Mouse (Mus musculus): ENCODE measurements around the gene Kcnk1. TPM values are rescaled to one million over a fixed set of nuclear protein-coding genes. Genes with fewer than 3 reads are reported as not detected.

The Kcnk1 gene
- polyA plus RNA-seq, 1 experiment = not detected

DNA sequence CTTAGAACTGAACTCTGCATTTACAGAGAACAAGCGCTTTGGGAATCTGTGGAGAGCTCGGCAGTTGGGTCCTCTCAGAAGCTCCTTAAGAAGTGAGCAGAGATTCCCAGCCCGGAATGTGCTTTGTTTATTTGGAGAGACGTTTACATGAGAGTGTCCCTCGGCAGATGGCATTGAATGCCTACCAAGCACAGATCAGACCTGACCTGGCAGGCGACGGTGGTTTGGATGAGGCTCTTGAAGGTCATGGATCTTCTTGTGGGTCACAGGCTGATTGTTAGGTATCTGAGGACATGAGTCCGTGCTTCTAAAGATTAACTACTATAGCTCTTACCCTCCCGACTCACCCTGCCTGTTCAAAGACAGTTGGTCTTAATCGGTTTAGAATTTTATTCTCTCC is 67.9 kb downstream of the Kcnk1 start:
- no peaks in the 10 kb centered on the region for H3K79me2 ChIP-seq (ENCODE audit: control insufficient read depth, insufficient read depth)
- H3K79me3 ChIP-seq (ENCODE audit: low read depth) = no peaks in the 10 kb centered on the region
- H3ac ChIP-seq (ENCODE audit: control insufficient read depth, insufficient read length, low read depth) = no peak overlapping the region
- TF ChIP-seq MAX (IDR thresholded peaks at IDR 0.05) (no peak), CEBPB (IDR thresholded peaks at IDR 0.05; ENCODE audit: low read depth) (no peak), MYOD1 (IDR thresholded peaks at IDR 0.05; ENCODE audit: control insufficient read depth, insufficient read length, low read depth) (no peak), MYOG (IDR thresholded peaks at IDR 0.05; ENCODE audit: control insufficient read depth, extremely low read depth, insufficient read length) (no peak), FOSL1 (IDR thresholded peaks at IDR 0.05; ENCODE audit: insufficient read depth, low read length, poor library complexity, severe bottlenecking) (no peak), CTCF (IDR thresholded peaks at IDR 0.05; ENCODE audit: control insufficient read depth, insufficient read depth, insufficient read length) (no peak), USF1 (IDR thresholded peaks at IDR 0.05; ENCODE audit: low read depth) (no peak)
- no peaks in the 10 kb centered on the region for H3K36me3 ChIP-seq (ENCODE audit: control insufficient read depth, insufficient read depth)
- H3K4me3 ChIP-seq (ENCODE audit: insufficient read depth, poor library complexity, severe bottlenecking) = no peak overlapping the region
- H3K27me3 ChIP-seq (ENCODE audit: control insufficient read depth, insufficient read depth, insufficient read length) = no peaks in the 10 kb centered on the region

- TF ChIP-seq MYOG (IDR thresholded peaks at IDR 0.05; ENCODE audit: control insufficient read depth, extremely low read depth, insufficient read length) = no peak
- Histone ChIP-seq H3K36me3 (ENCODE audit: control insufficient read depth, insufficient read depth) (no peaks in the 10 kb centered on the region), H3K79me2 (ENCODE audit: control insufficient read depth, insufficient read depth) (no peaks in the 10 kb centered on the region), H3K4me3 (ENCODE audit: insufficient read depth, poor library complexity, severe bottlenecking) (no peak overlapping the region), H3K27me3 (ENCODE audit: control insufficient read depth, insufficient read depth, insufficient read length) (no peaks in the 10 kb centered on the region), H3ac (ENCODE audit: control insufficient read depth, insufficient read length, low read depth) (no peak overlapping the region), H3K79me3 (ENCODE audit: low read depth) (no peaks in the 10 kb centered on the region)
Measured at GRCm38 (mm10) chr8:126063832-126064409, 69.0 kb downstream of the Kcnk1 start.

GRCm38 (mm10) chr8:126064587-126065145 is 69.7 kb downstream of the Kcnk1 start:
- Histone ChIP-seq H3ac (ENCODE audit: control insufficient read depth, insufficient read length, low read depth) (no peak overlapping the region), H3K79me3 (ENCODE audit: low read depth) (no peaks in the 10 kb centered on the region), H3K4me3 (ENCODE audit: insufficient read depth, poor library complexity, severe bottlenecking) (no peak overlapping the region), H3K27me3 (ENCODE audit: control insufficient read depth, insufficient read depth, insufficient read length) (no peaks in the 10 kb centered on the region), H3K79me2 (ENCODE audit: control insufficient read depth, insufficient read depth) (no peaks in the 10 kb centered on the region), H3K36me3 (ENCODE audit: control insufficient read depth, insufficient read depth) (no peaks in the 10 kb centered on the region)
- TF ChIP-seq CEBPB (IDR thresholded peaks at IDR 0.05; ENCODE audit: low read depth) (no peak), USF1 (IDR thresholded peaks at IDR 0.05; ENCODE audit: low read depth) (no peak), FOSL1 (IDR thresholded peaks at IDR 0.05; ENCODE audit: insufficient read depth, low read length, poor library complexity, severe bottlenecking) (no peak), MYOG (IDR thresholded peaks at IDR 0.05; ENCODE audit: control insufficient read depth, extremely low read depth, insufficient read length) (no peak), CTCF (IDR thresholded peaks at IDR 0.05; ENCODE audit: control insufficient read depth, insufficient read depth, insufficient read length) (no peak), MYOD1 (IDR thresholded peaks at IDR 0.05; ENCODE audit: control insufficient read depth, insufficient read length, low read depth) (no peak), MAX (IDR thresholded peaks at IDR 0.05) (no peak)

- no peak overlapping the region for H3ac ChIP-seq (ENCODE audit: control insufficient read depth, insufficient read length, low read depth)
- H3K79me3 ChIP-seq (ENCODE audit: low read depth) = no peaks in the 10 kb centered on the region
Measured at GRCm38 (mm10) chr8:126067306-126067705, 72.3 kb downstream of the Kcnk1 start.

GRCm38 (mm10) chr8:126068136-126068535 is 73.2 kb downstream of the Kcnk1 start:
- H3K36me3 ChIP-seq (ENCODE audit: control insufficient read depth, insufficient read depth) = no peaks in the 10 kb centered on the region
- no peaks in the 10 kb centered on the region for H3K27me3 ChIP-seq (ENCODE audit: control insufficient read depth, insufficient read depth, insufficient read length)
- no peaks in the 10 kb centered on the region for H3K79me2 ChIP-seq (ENCODE audit: control insufficient read depth, insufficient read depth)
- TF ChIP-seq MYOD1 (IDR thresholded peaks at IDR 0.05; ENCODE audit: control insufficient read depth, insufficient read length, low read depth) (no peak), FOSL1 (IDR thresholded peaks at IDR 0.05; ENCODE audit: insufficient read depth, low read length, poor library complexity, severe bottlenecking) (no peak), USF1 (IDR thresholded peaks at IDR 0.05; ENCODE audit: low read depth) (no peak), CEBPB (IDR thresholded peaks at IDR 0.05; ENCODE audit: low read depth) (no peak), MAX (IDR thresholded peaks at IDR 0.05) (no peak), CTCF (IDR thresholded peaks at IDR 0.05; ENCODE audit: control insufficient read depth, insufficient read depth, insufficient read length) (no peak), MYOG (IDR thresholded peaks at IDR 0.05; ENCODE audit: control insufficient read depth, extremely low read depth, insufficient read length) (no peak)
- H3K79me3 ChIP-seq (ENCODE audit: low read depth) = no peaks in the 10 kb centered on the region
- H3ac ChIP-seq (ENCODE audit: control insufficient read depth, insufficient read length, low read depth) = no peak overlapping the region
- no peak overlapping the region for H3K4me3 ChIP-seq (ENCODE audit: insufficient read depth, poor library complexity, severe bottlenecking)

More at GRCm38 (mm10) chr8:126067306-126067705, 72.3 kb downstream of the Kcnk1 start:
- Histone ChIP-seq H3K4me3 (ENCODE audit: insufficient read depth, poor library complexity, severe bottlenecking) (no peak overlapping the region), H3K27me3 (ENCODE audit: control insufficient read depth, insufficient read depth, insufficient read length) (no peaks in the 10 kb centered on the region), H3K36me3 (ENCODE audit: control insufficient read depth, insufficient read depth) (no peaks in the 10 kb centered on the region), H3K79me2 (ENCODE audit: control insufficient read depth, insufficient read depth) (no peaks in the 10 kb centered on the region)
- TF ChIP-seq MYOD1 (IDR thresholded peaks at IDR 0.05; ENCODE audit: control insufficient read depth, insufficient read length, low read depth) = no peak
- no peak for TF ChIP-seq MYOG (IDR thresholded peaks at IDR 0.05; ENCODE audit: control insufficient read depth, extremely low read depth, insufficient read length)
- no peak for TF ChIP-seq USF1 (IDR thresholded peaks at IDR 0.05; ENCODE audit: low read depth)
- no peak for TF ChIP-seq CTCF (IDR thresholded peaks at IDR 0.05; ENCODE audit: control insufficient read depth, insufficient read depth, insufficient read length)
- TF ChIP-seq MAX (IDR thresholded peaks at IDR 0.05) = no peak
- TF ChIP-seq FOSL1 (IDR thresholded peaks at IDR 0.05; ENCODE audit: insufficient read depth, low read length, poor library complexity, severe bottlenecking) = no peak
- TF ChIP-seq CEBPB (IDR thresholded peaks at IDR 0.05; ENCODE audit: low read depth) = no peak

GRCm38 (mm10) chr8:126072678-126073077 is 77.7 kb downstream of the Kcnk1 start:
- no peaks in the 10 kb centered on the region for H3K36me3 ChIP-seq (ENCODE audit: control insufficient read depth, insufficient read depth)
- no peak overlapping the region for H3K4me3 ChIP-seq (ENCODE audit: insufficient read depth, poor library complexity, severe bottlenecking)
- no peaks in the 10 kb centered on the region for H3K79me3 ChIP-seq (ENCODE audit: low read depth)
- no peaks in the 10 kb centered on the region for H3K27me3 ChIP-seq (ENCODE audit: control insufficient read depth, insufficient read depth, insufficient read length)
- no peaks in the 10 kb centered on the region for H3K79me2 ChIP-seq (ENCODE audit: control insufficient read depth, insufficient read depth)
- TF ChIP-seq USF1 (IDR thresholded peaks at IDR 0.05; ENCODE audit: low read depth) = no peak
- no peak overlapping the region for H3ac ChIP-seq (ENCODE audit: control insufficient read depth, insufficient read length, low read depth)

Measured in C2C12 (cell line).